Mouse (Mus musculus): ENCODE results near the gene Mrgpra9. TPM values are rescaled to one million over a fixed set of nuclear protein-coding genes. Genes with fewer than 3 reads are reported as not detected.
"Not testable (repeated sequence)": the region's sequence is repeated elsewhere in the genome, so short reads cannot be mapped to it uniquely, and the experiment has no call there.

Gene Mrgpra9
- not detected in 2 replicates for total RNA-seq (2021)
- long read RNA-seq, experiment 1 = 0 reads
- long read RNA-seq, experiment 2 = 0 reads

DNA sequence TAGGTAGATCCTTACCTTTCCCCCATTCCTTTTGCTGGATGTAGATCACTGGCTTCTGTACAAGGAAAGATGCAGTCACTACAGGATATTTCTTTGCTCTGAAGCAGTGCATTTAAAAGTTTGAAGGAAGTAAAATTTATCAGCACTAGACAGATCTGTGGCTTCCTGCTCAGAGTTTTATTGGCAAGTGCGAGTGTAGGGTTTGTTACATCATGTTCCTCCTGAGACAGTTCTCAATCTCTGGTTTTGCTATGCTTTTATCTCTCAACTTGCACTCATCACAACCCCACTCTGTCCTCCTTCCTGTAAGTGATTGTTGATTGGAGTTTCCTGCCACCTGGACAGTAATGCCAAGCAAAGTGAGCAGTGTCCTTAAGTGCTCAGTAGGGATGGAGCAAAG is at the start of gene Mrgpra9:
Gene Mrgpra9 (minus strand): TSS at position 79 of the 400 bp plus-strand sequence.
- no peak for DNase-seq

DNA sequence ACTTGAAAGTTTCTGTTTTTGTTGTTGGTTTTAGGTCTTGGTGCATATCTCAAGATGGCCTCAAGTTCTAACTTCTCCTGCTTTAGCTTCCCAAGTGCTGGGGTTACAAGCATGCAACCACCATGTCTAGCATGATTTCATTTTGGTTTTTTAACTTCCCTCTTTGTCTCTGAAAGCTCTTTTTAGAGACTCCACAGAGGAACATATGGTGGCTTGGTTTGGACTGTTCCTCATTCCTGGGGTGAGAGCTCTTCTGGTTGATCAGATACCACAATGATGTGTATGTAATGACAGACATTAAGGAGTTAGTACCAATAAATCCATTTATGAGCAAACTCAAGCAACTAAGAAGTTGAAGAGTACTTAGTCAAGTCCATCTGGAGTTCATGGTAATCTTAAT is 47.0 kb upstream of the Mrgpra9 start:
- not testable (repeated sequence) for DNase-seq

DNA sequence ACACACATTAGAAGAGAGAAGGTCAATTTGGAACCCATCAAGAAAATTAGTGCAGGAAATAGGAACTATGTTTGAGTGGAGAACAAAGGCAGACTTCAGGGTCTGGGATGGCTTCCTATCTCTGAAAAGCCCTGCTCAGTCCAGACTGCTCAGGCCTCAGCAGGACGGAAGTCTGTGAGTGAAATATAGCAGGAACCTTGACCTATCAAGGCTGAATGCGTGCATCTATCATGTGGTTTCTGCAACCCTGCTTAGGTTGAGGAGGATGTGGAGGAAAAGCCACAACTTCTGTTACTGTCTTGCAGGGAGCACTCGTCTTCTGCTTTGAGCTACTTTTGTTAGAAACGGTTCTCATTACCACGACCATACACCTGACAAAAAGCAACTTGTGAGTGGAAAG is 18.9 kb upstream of the Mrgpra9 start:
- DNase-seq = not testable (repeated sequence)

DNA sequence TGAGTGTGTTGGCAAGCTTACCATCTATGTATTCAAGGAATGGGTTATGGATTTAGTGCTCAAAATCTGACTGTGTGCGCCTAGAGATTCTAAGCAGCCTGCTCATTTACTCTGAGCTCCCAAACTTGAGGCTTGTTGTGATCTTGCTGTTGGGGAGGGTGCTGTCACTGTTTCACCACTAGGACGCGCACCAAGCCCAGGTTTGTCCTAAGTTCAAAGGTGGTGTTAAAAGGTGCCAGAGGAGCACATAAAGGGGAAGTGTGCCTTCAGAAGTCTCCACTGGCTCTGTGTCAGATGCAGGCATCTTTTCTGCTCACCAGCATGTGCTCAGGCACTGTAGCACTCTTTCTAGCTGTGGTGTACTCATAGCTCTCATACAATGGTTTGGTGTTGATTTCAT is 8.0 kb downstream of the Mrgpra9 start:
- DNase-seq = no peak

DNA sequence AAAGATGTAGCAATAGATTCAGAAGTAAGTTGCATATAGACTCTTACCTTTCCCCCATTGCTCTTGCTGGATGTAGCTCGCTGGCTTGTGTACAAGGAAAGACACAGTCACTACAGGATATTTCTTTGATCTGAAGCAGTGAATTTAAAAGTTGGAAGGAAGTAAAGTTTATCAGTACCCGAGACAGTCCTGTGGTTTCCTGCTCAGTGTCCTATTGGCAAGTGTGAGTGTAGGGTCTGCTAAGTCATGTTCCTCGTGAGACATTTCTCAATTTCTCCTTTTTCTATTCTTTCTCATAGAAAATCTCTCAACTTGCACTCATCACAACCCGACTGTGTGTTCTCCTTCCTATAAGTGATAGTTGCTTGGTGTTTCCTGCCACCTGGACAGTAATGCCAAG is 47.8 kb downstream of the Mrgpra9 start, which contains the start of gene Mrgpra6:
Gene Mrgpra6 (minus strand): TSS at position 91 of the 400 bp plus-strand sequence.
- DNase-seq = no peak

DNA sequence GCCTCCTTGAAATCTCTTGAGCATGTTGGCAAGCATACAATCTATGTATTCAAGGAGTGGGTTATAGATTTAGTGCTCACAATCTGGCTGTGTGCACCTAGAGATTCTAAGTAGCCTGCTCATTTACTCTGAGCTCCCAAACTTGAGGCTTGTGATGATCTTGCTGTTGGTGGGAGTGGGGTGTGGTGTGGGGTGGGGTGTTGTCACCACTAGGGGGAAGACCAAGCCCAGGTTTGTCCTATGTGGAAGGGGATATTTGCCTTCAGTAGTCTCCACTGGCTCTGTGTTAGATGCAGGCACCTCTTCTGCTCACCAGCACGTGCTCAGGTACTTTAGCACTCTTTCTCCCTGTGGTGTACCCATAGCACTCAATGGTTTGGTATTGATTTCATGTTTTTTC is 57.4 kb downstream of the Mrgpra9 start:
- DNase-seq = no peak

Other genes with a start within 250 kb of the Mrgpra9 start
- 17.5 and 20.0 TPM in 2 replicates for gene Spty2d1, start 244.4 kb downstream of the Mrgpra9 start, total RNA-seq (2021)
- gene Tmem86a, start 202.2 kb downstream of the Mrgpra9 start, total RNA-seq (2021) = 21.8 and 29.2 TPM in 2 replicates
- gene Ptpn5, start 119.2 kb downstream of the Mrgpra9 start, total RNA-seq (2021) = 0.90 and 1.4 TPM in 2 replicates
- not detected in 2 replicates for gene Mrgpra6, start 47.9 kb downstream of the Mrgpra9 start, total RNA-seq (2021)
- not detected in 2 replicates for gene Mrgpra1, start 101.4 kb upstream of the Mrgpra9 start, total RNA-seq (2021)
- not detected in 2 replicates for gene Mrgpra2a, start 199.3 kb upstream of the Mrgpra9 start, total RNA-seq (2021)

Measured in adrenal gland, postnatal 14 days (tissue).